Mouse (Mus musculus): ENCODE measurements around the gene Tas2r138. TPM values are rescaled to one million over a fixed set of nuclear protein-coding genes. Genes with fewer than 3 reads are reported as not detected.

The Tas2r138 gene
- not detected in 2 replicates for polyA plus RNA-seq (2012; rRNA removed)

DNA sequence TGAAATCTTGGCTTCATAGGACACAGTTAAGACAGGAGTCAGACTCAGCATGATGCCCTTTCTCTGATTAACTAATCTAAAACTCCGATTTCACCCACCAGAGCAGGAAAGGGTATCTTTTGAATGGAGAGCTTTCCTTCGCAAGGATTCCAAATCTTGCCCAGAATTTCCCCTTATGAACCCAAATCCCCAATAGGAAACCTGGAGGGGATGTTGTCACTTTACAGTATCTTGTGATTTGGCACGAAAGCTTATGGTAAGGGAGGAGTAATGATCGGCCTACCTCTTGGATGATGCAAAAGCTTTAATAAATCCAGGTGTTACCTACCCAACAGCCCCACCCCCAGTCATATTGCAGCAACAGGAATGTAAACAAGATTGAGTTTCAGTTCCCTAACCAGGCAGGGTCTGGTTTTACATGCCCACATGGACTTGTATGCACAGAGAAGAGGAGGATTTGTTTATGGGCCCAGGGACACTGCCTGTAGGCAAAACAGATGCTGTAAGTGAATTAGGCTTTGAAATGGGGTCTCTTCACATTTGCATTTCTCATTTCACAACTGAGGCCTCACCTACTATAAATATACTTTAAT is at the start of gene Tas2r138:
Tas2r138 (minus strand) TSS at position 51 of the 593 bp plus-strand sequence.
- TF ChIP-seq CTCF (IDR thresholded peaks at IDR 0.05; ENCODE audit: control insufficient read depth, insufficient read depth, insufficient replicate concordance, low read depth, low read length): no peak
- no peak for TF ChIP-seq POLR2A (IDR thresholded peaks at IDR 0.05; ENCODE audit: control insufficient read depth, low read depth, low read length)
- H3K4me1 ChIP-seq (ENCODE audit: control insufficient read depth, insufficient read depth, low read length): no peaks in the 10 kb centered on the region
- no peaks in the 10 kb centered on the region for H3K36me3 ChIP-seq (ENCODE audit: control insufficient read depth, insufficient read depth, low read length)
- no peaks in the 10 kb centered on the region for H3K27me3 ChIP-seq (ENCODE audit: control insufficient read depth, insufficient read depth, low read length)
- no peak within 1 kb of the TSS for H3K27ac ChIP-seq (ENCODE audit: control insufficient read depth, insufficient read depth, low read depth, low read length)
- H3K4me3 ChIP-seq (ENCODE audit: control insufficient read depth, low read depth, low read length): no peak within 1 kb of the TSS

GRCm38 (mm10) chr6:40660930-40661329 is 47.8 kb upstream of the Tas2r138 start:
- Histone ChIP-seq H3K27me3 (ENCODE audit: control insufficient read depth, insufficient read depth, low read length) (no peaks in the 10 kb centered on the region), H3K4me3 (ENCODE audit: control insufficient read depth, low read depth, low read length) (no peak overlapping the region), H3K4me1 (ENCODE audit: control insufficient read depth, insufficient read depth, low read length) (no peaks in the 10 kb centered on the region), H3K27ac (ENCODE audit: control insufficient read depth, insufficient read depth, low read depth, low read length) (no peak overlapping the region), H3K36me3 (ENCODE audit: control insufficient read depth, insufficient read depth, low read length) (no peaks in the 10 kb centered on the region)
- no peak for TF ChIP-seq POLR2A (IDR thresholded peaks at IDR 0.05; ENCODE audit: control insufficient read depth, low read depth, low read length)
- TF ChIP-seq CTCF (IDR thresholded peaks at IDR 0.05; ENCODE audit: control insufficient read depth, insufficient read depth, insufficient replicate concordance, low read depth, low read length): no peak

- no peak for TF ChIP-seq POLR2A (IDR thresholded peaks at IDR 0.05; ENCODE audit: control insufficient read depth, low read depth, low read length)
- TF ChIP-seq CTCF (IDR thresholded peaks at IDR 0.05; ENCODE audit: control insufficient read depth, insufficient read depth, insufficient replicate concordance, low read depth, low read length): no peak
- Histone ChIP-seq H3K36me3 (ENCODE audit: control insufficient read depth, insufficient read depth, low read length) (no peaks in the 10 kb centered on the region), H3K27ac (ENCODE audit: control insufficient read depth, insufficient read depth, low read depth, low read length) (no peak overlapping the region), H3K27me3 (ENCODE audit: control insufficient read depth, insufficient read depth, low read length) (no peaks in the 10 kb centered on the region), H3K4me3 (ENCODE audit: control insufficient read depth, low read depth, low read length) (no peak overlapping the region), H3K4me1 (ENCODE audit: control insufficient read depth, insufficient read depth, low read length) (no peaks in the 10 kb centered on the region)
Measured at GRCm38 (mm10) chr6:40650953-40651352, 37.8 kb upstream of the Tas2r138 start.

DNA sequence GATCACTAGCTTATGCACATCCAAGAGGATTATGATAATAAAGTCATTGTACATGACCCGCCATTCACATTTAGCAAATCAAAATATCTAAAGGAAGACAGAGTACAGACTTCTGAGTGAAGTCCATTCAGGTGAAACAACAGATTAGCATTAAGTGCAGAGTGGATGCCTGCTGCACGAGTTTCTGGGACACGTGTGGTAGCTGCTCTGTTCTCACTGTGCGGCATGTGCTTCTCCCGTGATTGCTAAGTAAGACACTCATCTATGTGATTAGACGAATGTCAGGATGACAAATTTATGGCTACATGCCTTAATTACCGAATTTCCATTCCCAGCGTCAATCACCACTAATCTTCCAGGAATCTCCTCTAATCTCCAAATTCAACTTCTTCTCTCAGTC is 32.6 kb upstream of the Tas2r138 start:
- H3K27ac ChIP-seq (ENCODE audit: control insufficient read depth, insufficient read depth, low read depth, low read length): no peak overlapping the region
- no peaks in the 10 kb centered on the region for H3K27me3 ChIP-seq (ENCODE audit: control insufficient read depth, insufficient read depth, low read length)
- no peak for TF ChIP-seq CTCF (IDR thresholded peaks at IDR 0.05; ENCODE audit: control insufficient read depth, insufficient read depth, insufficient replicate concordance, low read depth, low read length)
- no peak for TF ChIP-seq POLR2A (IDR thresholded peaks at IDR 0.05; ENCODE audit: control insufficient read depth, low read depth, low read length)
- no peaks in the 10 kb centered on the region for H3K36me3 ChIP-seq (ENCODE audit: control insufficient read depth, insufficient read depth, low read length)
- no peaks in the 10 kb centered on the region for H3K4me1 ChIP-seq (ENCODE audit: control insufficient read depth, insufficient read depth, low read length)
- no peak overlapping the region for H3K4me3 ChIP-seq (ENCODE audit: control insufficient read depth, low read depth, low read length)

GRCm38 (mm10) chr6:40640710-40641538 is 27.8 kb upstream of the Tas2r138 start:
- no peaks in the 10 kb centered on the region for H3K36me3 ChIP-seq (ENCODE audit: control insufficient read depth, insufficient read depth, low read length)
- no peaks in the 10 kb centered on the region for H3K4me1 ChIP-seq (ENCODE audit: control insufficient read depth, insufficient read depth, low read length)
- H3K27ac ChIP-seq (ENCODE audit: control insufficient read depth, insufficient read depth, low read depth, low read length): no peak overlapping the region
- no peaks in the 10 kb centered on the region for H3K27me3 ChIP-seq (ENCODE audit: control insufficient read depth, insufficient read depth, low read length)
- H3K4me3 ChIP-seq (ENCODE audit: control insufficient read depth, low read depth, low read length): no peak overlapping the region
- TF ChIP-seq CTCF (IDR thresholded peaks at IDR 0.05; ENCODE audit: control insufficient read depth, insufficient read depth, insufficient replicate concordance, low read depth, low read length) (no peak), POLR2A (IDR thresholded peaks at IDR 0.05; ENCODE audit: control insufficient read depth, low read depth, low read length) (no peak)

DNA sequence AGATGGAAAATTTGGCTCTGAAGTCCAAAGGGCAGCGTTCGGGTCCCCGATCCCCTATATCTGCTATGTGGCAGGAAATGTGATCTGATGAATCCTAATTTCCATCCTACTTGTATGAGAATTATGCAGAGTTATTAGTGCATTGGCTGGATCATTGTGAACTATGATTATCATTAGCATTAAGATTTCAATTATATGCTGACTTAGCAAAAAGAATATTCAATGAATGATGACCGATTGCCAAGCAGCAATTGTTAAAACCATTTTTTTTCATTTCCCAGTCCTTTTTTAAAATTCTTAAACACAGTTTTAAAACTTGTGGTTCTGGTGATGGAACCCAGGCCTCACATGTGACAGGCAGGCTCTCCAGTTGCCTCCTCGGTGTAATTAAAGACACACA is 24.6 kb upstream of the Tas2r138 start:
- Histone ChIP-seq H3K4me3 (ENCODE audit: control insufficient read depth, low read depth, low read length) (no peak overlapping the region), H3K27me3 (ENCODE audit: control insufficient read depth, insufficient read depth, low read length) (no peaks in the 10 kb centered on the region), H3K27ac (ENCODE audit: control insufficient read depth, insufficient read depth, low read depth, low read length) (no peak overlapping the region), H3K36me3 (ENCODE audit: control insufficient read depth, insufficient read depth, low read length) (no peaks in the 10 kb centered on the region), H3K4me1 (ENCODE audit: control insufficient read depth, insufficient read depth, low read length) (no peaks in the 10 kb centered on the region)
- TF ChIP-seq POLR2A (IDR thresholded peaks at IDR 0.05; ENCODE audit: control insufficient read depth, low read depth, low read length) (no peak), CTCF (IDR thresholded peaks at IDR 0.05; ENCODE audit: control insufficient read depth, insufficient read depth, insufficient replicate concordance, low read depth, low read length) (no peak)

DNA sequence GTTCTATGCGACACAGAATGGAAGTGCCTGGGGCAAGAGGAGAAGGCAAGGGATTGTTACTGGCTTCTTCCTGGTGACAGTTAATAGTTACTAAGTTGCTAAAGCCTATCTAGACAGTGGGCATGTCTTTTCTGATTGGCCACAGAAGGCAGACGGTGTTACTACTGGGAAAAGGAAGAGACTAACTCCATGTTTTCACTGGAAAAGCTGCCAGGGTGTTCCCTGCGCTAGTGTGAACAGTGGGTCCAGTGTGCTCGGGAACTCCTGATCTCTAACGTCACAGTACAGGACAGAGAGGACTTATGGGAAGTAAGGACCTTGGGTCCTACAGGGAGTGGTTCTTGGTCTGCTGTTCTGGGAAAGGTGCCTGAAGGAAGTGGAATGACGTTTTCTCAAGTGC is 22.4 kb upstream of the Tas2r138 start:
- Histone ChIP-seq H3K27me3 (ENCODE audit: control insufficient read depth, insufficient read depth, low read length) (no peaks in the 10 kb centered on the region), H3K27ac (ENCODE audit: control insufficient read depth, insufficient read depth, low read depth, low read length) (no peak overlapping the region), H3K4me1 (ENCODE audit: control insufficient read depth, insufficient read depth, low read length) (no peaks in the 10 kb centered on the region), H3K36me3 (ENCODE audit: control insufficient read depth, insufficient read depth, low read length) (no peaks in the 10 kb centered on the region), H3K4me3 (ENCODE audit: control insufficient read depth, low read depth, low read length) (no peak overlapping the region)
- TF ChIP-seq CTCF (IDR thresholded peaks at IDR 0.05; ENCODE audit: control insufficient read depth, insufficient read depth, insufficient replicate concordance, low read depth, low read length): no peak

All from testis, adult 2 months (tissue).